Mouse (Mus musculus): ENCODE data around the gene Nodal.

- TF ChIP-seq CTCF (IDR thresholded peaks at IDR 0.05) (no peak), POLR2A (IDR thresholded peaks at IDR 0.05; ENCODE audit: insufficient read depth, low read depth, low read length) (no peak), EP300 (IDR thresholded peaks at IDR 0.05; ENCODE audit: insufficient read depth, low read depth, low read length) (no peak)
Measured at GRCm38 (mm10) chr10:61371884-61372584, 45.7 kb upstream of the Nodal start.
